Mouse (Mus musculus): ENCODE data around the gene Fam169b. TPM values are rescaled to one million over a fixed set of nuclear protein-coding genes. Genes with fewer than 3 reads are reported as not detected.

Fam169b gene
- polyA plus RNA-seq, 1 experiment from 2014 or later = 2.4 TPM

DNA sequence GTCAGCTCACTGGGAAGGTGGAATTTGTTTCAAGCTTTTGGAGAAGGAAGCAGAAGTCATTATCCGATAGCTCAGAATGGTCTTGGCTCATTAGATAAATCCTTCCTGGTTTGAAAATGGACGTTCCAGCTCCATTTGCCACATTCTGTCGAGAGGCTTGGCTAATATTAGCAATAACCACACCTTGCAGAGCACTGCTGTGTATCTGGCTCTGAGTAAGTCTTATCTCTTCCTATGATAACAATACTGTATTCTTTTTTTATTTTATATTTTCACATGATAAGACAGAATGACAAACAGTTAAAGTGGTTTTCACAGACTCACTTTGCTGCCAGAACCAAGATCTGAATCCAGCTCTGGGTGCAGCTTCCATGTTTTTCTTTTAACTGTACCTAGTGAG is 113.1 kb downstream of the Fam169b start:
- H3K9ac ChIP-seq (ENCODE audit: low read depth, low read length) = no peak overlapping the region
- ATAC-seq (ENCODE audit: low read depth) = no peak
- DNase-seq (ENCODE audit: low spot score) = no peak
- H3K36me3 ChIP-seq (ENCODE audit: control insufficient read depth, insufficient read depth, low read length) = no peaks in the 10 kb centered on the region
- H3K9me3 ChIP-seq (ENCODE audit: control insufficient read depth, low read length) = no peaks in the 10 kb centered on the region
- no peak overlapping the region for H3K27ac ChIP-seq (replicated peaks; ENCODE audit: low read depth, low read length)
- no peak overlapping the region for H3K4me3 ChIP-seq (ENCODE audit: low read depth, low read length)
- H3K4me2 ChIP-seq (ENCODE audit: low read depth, low read length) = no peak overlapping the region
- no peaks in the 10 kb centered on the region for H3K27me3 ChIP-seq (replicated peaks; ENCODE audit: control insufficient read depth, insufficient read depth, low read length)
- H3K4me1 ChIP-seq (ENCODE audit: control insufficient read depth, insufficient read depth, low read length) = no peaks in the 10 kb centered on the region
- 80% methylated on average over 3 of the region's 3 CpGs for WGBS

DNA sequence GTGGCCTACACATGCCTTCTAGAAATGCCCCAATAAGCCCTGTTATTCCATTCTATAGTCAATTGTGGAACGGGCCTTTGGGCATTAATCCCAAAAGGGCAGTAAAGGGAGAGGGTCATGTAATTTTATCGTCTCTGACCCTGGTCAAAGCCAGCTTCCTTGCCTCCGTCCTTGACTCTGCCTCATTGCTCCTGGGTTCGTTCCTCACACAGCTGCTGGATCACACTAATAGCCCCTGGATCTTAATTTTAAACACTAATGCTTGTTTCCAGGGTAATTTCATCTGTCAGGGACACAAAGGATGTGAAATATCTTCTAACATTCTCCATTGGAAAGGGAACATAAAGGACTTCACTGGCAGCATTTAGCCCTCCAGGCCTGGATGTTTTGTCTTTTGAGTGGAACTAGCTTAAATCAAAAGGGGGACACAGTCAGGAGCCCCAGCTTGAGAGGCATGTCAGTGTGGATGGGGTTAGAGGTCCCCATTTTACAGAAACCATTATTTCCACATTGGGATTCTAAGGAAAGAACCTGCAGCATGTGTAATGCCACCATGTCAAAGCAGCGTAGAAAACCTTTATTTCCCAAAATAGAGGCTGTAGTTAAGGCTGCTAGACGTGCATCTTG is 122.2 kb downstream of the Fam169b start:
- ATAC-seq (ENCODE audit: low read depth) = no peak
- 56% methylated on average over 6 of the region's 6 CpGs for WGBS
- no peak overlapping the region for H3K27ac ChIP-seq (replicated peaks; ENCODE audit: low read depth, low read length)

DNA sequence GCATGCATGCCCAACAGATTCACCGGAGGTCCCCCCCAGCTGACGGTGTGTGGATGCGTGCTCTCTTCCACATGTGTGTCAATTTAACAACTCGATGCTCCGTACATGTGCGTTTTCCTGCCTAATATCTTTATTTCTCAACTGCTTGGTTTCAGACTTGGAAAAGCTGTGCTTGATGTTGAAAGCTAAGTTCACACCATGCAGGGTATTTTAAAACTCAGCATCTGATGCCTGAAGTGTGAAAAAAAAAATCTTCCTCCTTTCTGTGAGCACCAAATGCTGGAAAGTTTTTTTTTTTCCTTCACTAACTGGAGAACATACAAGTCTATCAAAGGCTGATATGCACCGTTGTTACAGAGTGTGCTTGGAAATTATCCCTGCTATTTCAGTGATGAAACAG is 126.9 kb downstream of the Fam169b start:
- no peak overlapping the region for H3K27ac ChIP-seq (replicated peaks; ENCODE audit: low read depth, low read length)
- ATAC-seq (ENCODE audit: low read depth) (no peak), DNase-seq (ENCODE audit: low spot score) (no peak)
- H3K27me3 ChIP-seq (replicated peaks; ENCODE audit: control insufficient read depth, insufficient read depth, low read length) = no peaks in the 10 kb centered on the region
- WGBS = 89% methylated on average over 7 of the region's 7 CpGs
- no peaks in the 10 kb centered on the region for H3K4me1 ChIP-seq (ENCODE audit: control insufficient read depth, insufficient read depth, low read length)
- no peaks in the 10 kb centered on the region for H3K9me3 ChIP-seq (ENCODE audit: control insufficient read depth, low read length)
- no peak overlapping the region for H3K9ac ChIP-seq (ENCODE audit: low read depth, low read length)
- H3K4me2 ChIP-seq (ENCODE audit: low read depth, low read length) = no peak overlapping the region
- no peak overlapping the region for H3K4me3 ChIP-seq (ENCODE audit: low read depth, low read length)
- no peaks in the 10 kb centered on the region for H3K36me3 ChIP-seq (ENCODE audit: control insufficient read depth, insufficient read depth, low read length)

More for the DNA sequence above, 122.2 kb downstream of the Fam169b start:
- H3K4me3 ChIP-seq (ENCODE audit: low read depth, low read length) = no peak overlapping the region
- H3K36me3 ChIP-seq (ENCODE audit: control insufficient read depth, insufficient read depth, low read length) = no peaks in the 10 kb centered on the region
- H3K9ac ChIP-seq (ENCODE audit: low read depth, low read length) = no peak overlapping the region
- no peak overlapping the region for H3K4me2 ChIP-seq (ENCODE audit: low read depth, low read length)
- H3K4me1 ChIP-seq (ENCODE audit: control insufficient read depth, insufficient read depth, low read length) = no peaks in the 10 kb centered on the region
- no peaks in the 10 kb centered on the region for H3K9me3 ChIP-seq (ENCODE audit: control insufficient read depth, low read length)
- DNase-seq (ENCODE audit: low spot score) = no peak
- no peaks in the 10 kb centered on the region for H3K27me3 ChIP-seq (replicated peaks; ENCODE audit: control insufficient read depth, insufficient read depth, low read length)

DNA sequence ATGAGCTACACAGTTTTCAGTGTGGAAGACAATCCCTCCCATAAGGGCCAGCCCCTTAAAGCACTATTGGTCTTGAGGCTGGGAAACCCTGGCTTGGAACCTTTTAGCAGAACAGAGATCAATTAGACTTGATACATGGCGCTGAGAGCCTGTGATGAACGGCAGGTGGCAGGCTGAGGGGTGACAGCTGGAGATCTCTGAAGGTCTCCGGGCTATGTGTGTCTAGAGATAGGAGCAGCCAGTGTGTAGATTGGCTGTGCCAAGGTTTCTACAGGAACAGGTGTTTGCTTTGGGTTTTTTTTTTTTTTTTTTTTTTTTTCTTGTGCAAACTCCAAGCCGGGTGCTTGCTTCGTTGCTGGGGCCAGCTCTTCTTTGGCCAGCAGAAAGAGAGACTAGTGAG is 135.0 kb downstream of the Fam169b start:
- Histone ChIP-seq H3K4me3 (ENCODE audit: low read depth, low read length) (no peak overlapping the region), H3K9me3 (ENCODE audit: control insufficient read depth, low read length) (no peaks in the 10 kb centered on the region), H3K9ac (ENCODE audit: low read depth, low read length) (no peak overlapping the region), H3K27ac (replicated peaks; ENCODE audit: low read depth, low read length) (no peak overlapping the region), H3K36me3 (ENCODE audit: control insufficient read depth, insufficient read depth, low read length) (no peaks in the 10 kb centered on the region), H3K4me1 (ENCODE audit: control insufficient read depth, insufficient read depth, low read length) (no peaks in the 10 kb centered on the region), H3K4me2 (ENCODE audit: low read depth, low read length) (no peak overlapping the region), H3K27me3 (replicated peaks; ENCODE audit: control insufficient read depth, insufficient read depth, low read length) (no peaks in the 10 kb centered on the region)
- peak; percentile 39 for DNase-seq (ENCODE audit: low spot score)
- WGBS = 78% methylated on average over 5 of the region's 5 CpGs
- no peak; the same call in 1 of the 2 replicates for ATAC-seq (ENCODE audit: low read depth)

Other genes starting within 250 kb of the Fam169b start
- 0.54 TPM in 1 of 2 replicates, not detected in the other for gene Pgpep1l, start 9.6 kb upstream of the Fam169b start, polyA plus RNA-seq (2014; fragmentation: Nextera tagmentation; extraction: Ambion mirVana)

Measured in embryonic facial prominence, embryonic 14.5 days (tissue).